Mouse (Mus musculus) MEL (cell line): ENCODE measurements at regions not wholly inside any gene's neighbourhood (a gene's known extent, or its start where the extent isn't known, plus 50 kb on each side); places are given as distances from the start of the nearest gene placed in this dataset.

Experiments used
- CHD2 ChIP-seq: IDR thresholded peaks from 2 replicates; pipeline ENCODE4 v1.6.1; 2011; ENCODE audit warnings: low read length, improper control_type of control experiment
- CTCF ChIP-seq, 3 experiments: IDR thresholded peaks in 2 of 3; conservative IDR thresholded peaks in 1 of 3; 2 replicates each; pipeline ENCODE4 v1.5.1; 2011 to 2012; ENCODE audit warnings: low read length in 3 of 3, low read depth in 2 of 3, mild to moderate bottlenecking in 2 of 3, improper control_type of control experiment in 1 of 3, inconsistent platforms in 1 of 3, mixed read lengths in 1 of 3, moderate library complexity in 1 of 3; ENCODE audit not compliant: control insufficient read depth in 1 of 3, insufficient read depth in 1 of 3, poor library complexity in 1 of 3, severe bottlenecking in 1 of 3
- EP300 ChIP-seq, 2 experiments: IDR thresholded peaks; 2 replicates each; pipeline ENCODE4 v1.6.1; 2011; ENCODE audit warnings: improper control_type of control experiment in 2 of 2, low read length in 2 of 2, low read depth in 1 of 2, mild to moderate bottlenecking in 1 of 2
- GABPA ChIP-seq: IDR thresholded peaks from 2 replicates; pipeline ENCODE4 v1.6.1; 2012; ENCODE audit warnings: low read depth, mild to moderate bottlenecking, inconsistent platforms, low read length, improper control_type of control experiment, moderate library complexity
- GATA1 ChIP-seq: IDR thresholded peaks from 2 replicates; pipeline ENCODE4 v1.6.1; 2011; ENCODE audit warnings: low read depth, low read length, improper control_type of control experiment
- MAX ChIP-seq: IDR thresholded peaks from 2 replicates; pipeline ENCODE4 v1.6.1; 2011; ENCODE audit warnings: low read length, improper control_type of control experiment
- POLR2A ChIP-seq, 2 experiments: IDR thresholded peaks; 2 replicates each; pipeline ENCODE4 v1.6.1; 2011 to 2012; ENCODE audit warnings: low read length in 2 of 2, mild to moderate bottlenecking in 2 of 2, control low read depth in 1 of 2, improper control_type of control experiment in 1 of 2, low read depth in 1 of 2, moderate library complexity in 1 of 2; ENCODE audit not compliant: control insufficient read depth in 1 of 2, insufficient read depth in 1 of 2, poor library complexity in 1 of 2
- POLR2AphosphoS2 ChIP-seq: IDR thresholded peaks from 2 replicates; pipeline ENCODE4 v1.6.1; 2011; ENCODE audit warnings: low read length, improper control_type of control experiment
- RAD21 ChIP-seq: IDR thresholded peaks from 2 replicates; pipeline ENCODE4 v1.6.1; 2011; ENCODE audit warnings: mild to moderate bottlenecking, low read depth, low read length, improper control_type of control experiment
- TAL1 ChIP-seq: IDR thresholded peaks from 2 replicates; pipeline ENCODE4 v1.6.1; 2012; ENCODE audit warnings: mild to moderate bottlenecking, inconsistent platforms, low read length, moderate library complexity, mixed read lengths
- TCF12 ChIP-seq: IDR thresholded peaks from 2 replicates; pipeline ENCODE4 v1.6.1; 2014; ENCODE audit warnings: low read depth, mild to moderate bottlenecking, inconsistent platforms, low read length, improper control_type of control experiment, moderate library complexity
- USF2 ChIP-seq, 2 experiments: IDR thresholded peaks; 2 replicates each; pipeline ENCODE4 v1.6.1; 2011 to 2012; ENCODE audit warnings: improper control_type of control experiment in 2 of 2, low read length in 2 of 2, borderline replicate concordance in 1 of 2, inconsistent platforms in 1 of 2, low read depth in 1 of 2, mild to moderate bottlenecking in 1 of 2; ENCODE audit not compliant: insufficient read depth in 1 of 2
- ZMIZ1 ChIP-seq: IDR thresholded peaks from 2 replicates; pipeline ENCODE4 v1.6.1; 2012; ENCODE audit warnings: low read depth, mild to moderate bottlenecking, inconsistent platforms, low read length, improper control_type of control experiment, moderate library complexity

- no peak for TF ChIP-seq EP300 (IDR thresholded peaks at IDR 0.05; ENCODE audit: low read depth in 1 of 2, low read length in 2 of 2)
- no peak for TF ChIP-seq TAL1
- TF ChIP-seq CTCF (IDR thresholded peaks at IDR 0.05 in 2 of 3, conservative IDR thresholded peaks at IDR 0.05 in 1 of 3; ENCODE audit: control insufficient read depth in 1 of 3, insufficient read depth in 1 of 3, low read depth in 2 of 3, low read length in 3 of 3, poor library complexity in 1 of 3, severe bottlenecking in 1 of 3) = no peak
- TF ChIP-seq ZMIZ1 = no peak
- no peak for TF ChIP-seq GATA1
- no peak for TF ChIP-seq POLR2A (IDR thresholded peaks at IDR 0.05; ENCODE audit: control insufficient read depth in 1 of 2, insufficient read depth in 1 of 2, low read depth in 1 of 2, low read length in 2 of 2, poor library complexity in 1 of 2)
- TF ChIP-seq MAX = no peak
- no peak for TF ChIP-seq TCF12
- no peak for TF ChIP-seq USF2 (IDR thresholded peaks at IDR 0.05; ENCODE audit: borderline replicate concordance in 1 of 2, insufficient read depth in 1 of 2, low read depth in 1 of 2, low read length in 2 of 2)
- no peak for TF ChIP-seq CHD2
- TF ChIP-seq GABPA = no peak
- no peak for TF ChIP-seq POLR2AphosphoS2
- TF ChIP-seq RAD21 = no peak
These were observed 131.6 kb upstream of the Ubl3 start for GRCm38 (mm10) chr5:148684216-148684615.
